Mouse (Mus musculus) heart, adult 2 months (tissue): ENCODE measurements around the gene Hs1bp3.
A peak's percentile ranks its signal among the peaks of the same experiment; 100 is the strongest.

Experiments
- CTCF ChIP-seq: fragments of 200-600 bp; IDR thresholded peaks from 2 replicates; pipeline ENCODE4 v1.8.1; 2022; ENCODE audit warnings: antibody characterized with exemption, mild to moderate bottlenecking, moderate library complexity
- EP300 ChIP-seq: fragments of 200-500 bp; IDR thresholded peaks from 2 replicates; pipeline ENCODE4 v1.6.1; 2011; ENCODE audit warnings: low read depth, low read length, control low read depth; ENCODE audit not compliant: insufficient read depth
- POLR2A ChIP-seq: fragments of 200-500 bp; IDR thresholded peaks from 2 replicates; pipeline ENCODE4 v1.6.1; 2011; ENCODE audit warnings: mild to moderate bottlenecking, low read depth, low read length, control low read depth; ENCODE audit not compliant: insufficient read depth

DNA sequence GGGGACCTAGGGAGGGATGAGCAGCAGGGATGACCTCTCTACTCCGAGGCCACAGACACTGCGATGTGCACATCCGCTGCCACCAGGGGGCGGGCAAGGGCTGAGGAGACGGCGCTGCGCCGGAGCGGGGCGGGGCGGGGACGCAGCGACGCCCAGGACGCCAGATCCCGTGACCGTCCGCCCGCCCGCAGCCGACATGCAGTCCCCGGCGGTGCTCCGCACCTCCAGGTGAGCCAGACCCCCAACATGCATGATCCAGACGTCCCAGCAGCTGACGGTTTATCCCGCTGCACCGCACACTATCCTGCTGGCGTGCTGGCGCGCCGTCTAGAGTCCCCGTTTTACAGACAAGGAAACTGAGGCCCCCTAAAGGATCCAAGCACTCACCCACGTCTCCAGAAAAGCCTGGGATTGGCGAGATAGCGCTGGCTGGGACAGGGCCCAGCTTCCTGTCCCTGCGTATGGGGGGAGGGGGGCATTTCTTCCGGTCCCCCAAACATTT, at the start of gene Hs1bp3:
- TF ChIP-seq CTCF, result peak; percentile 94
- TF ChIP-seq POLR2A, result peak; percentile 73
- no peak for TF ChIP-seq EP300
